ENCODE assay signal across 10 mouse cellular contexts in the genomic region with DNA sequence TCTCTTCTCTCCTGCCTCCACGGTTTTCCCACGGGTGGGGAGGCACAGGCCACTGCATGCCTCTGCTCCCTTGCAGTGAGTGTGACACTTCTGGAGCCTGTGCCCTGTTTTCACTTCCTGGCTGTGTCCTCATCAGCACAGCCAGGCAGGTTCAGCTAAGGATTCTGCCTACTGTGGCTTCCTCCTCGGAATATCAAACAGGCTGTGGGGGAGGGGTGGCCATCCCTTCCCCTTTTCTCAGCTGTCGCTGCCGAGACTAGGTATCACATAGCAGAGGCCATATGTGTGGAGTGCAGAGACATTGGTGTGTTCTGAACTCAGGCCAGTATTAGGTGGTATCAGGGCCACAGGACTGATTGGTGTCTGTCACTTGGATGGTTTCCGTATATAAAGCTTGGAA. TPM values are rescaled to one million over a fixed set of nuclear protein-coding genes. Genes with fewer than 3 reads are reported as not detected.
DNase-seq lines count a peak whose midpoint lies in the region; ATAC-seq and TF ChIP-seq lines count a peak whose summit lies in the region.
"Had no signal": no experiment of that assay in that cellular context is flagged by ENCODE, and none has a peak within 500 bp of the region (broad histone marks: within the 10 kb centered on the region; RNA-seq: fewer than 3 reads in every experiment).

No protein-coding gene starts in this region.

- H3K27me3 ChIP-seq in hindbrain, embryonic 10.5 days (ENCODE audit: insufficient read depth, poor library complexity, severe bottlenecking) = no peaks in the 10 kb centered on the region
- H3K27me3 ChIP-seq in neural tube, embryonic 14.5 days (ENCODE audit: control insufficient read depth, insufficient read depth, low read length) = no peaks in the 10 kb centered on the region

- intact Hi-C loops in left cerebral cortex, adult 2 months (cut with DNase I) = no loop called here

- no peak overlapping the region for H3K4me3 ChIP-seq in left cerebral cortex, adult 2 months
- no peak overlapping the region for H3K4me3 ChIP-seq in hindbrain, embryonic 10.5 days
- H3K4me3 ChIP-seq in neural tube, embryonic 14.5 days (ENCODE audit: low read depth, low read length) = no peak overlapping the region
- H3K4me3 ChIP-seq: heart, adult 2 months had no signal

- no peak overlapping the region for H3K27ac ChIP-seq in left cerebral cortex, adult 2 months
- 0 out of 2 replicates have a peak overlapping the region, but pooled peaks have one; percentile 62 for H3K27ac ChIP-seq in hindbrain, embryonic 10.5 days
- no peak overlapping the region for H3K27ac ChIP-seq in neural tube, embryonic 14.5 days (ENCODE audit: low read depth, low read length)
- H3K27ac ChIP-seq: heart, adult 2 months; macrophage had no signal

- H3K9me3 ChIP-seq in hindbrain, embryonic 10.5 days = no peaks in the 10 kb centered on the region
- H3K9me3 ChIP-seq in neural tube, embryonic 14.5 days (ENCODE audit: control insufficient read depth, low read length) = no peaks in the 10 kb centered on the region

- DNase-seq in left cerebral cortex, adult 2 months (ENCODE audit: extremely low spot score in 1 of 2, low spot score in 2 of 2) = peak; percentile 13 to 17
- DNase-seq in left cerebral cortex, adult 11 months (ENCODE audit: low spot score) = no peak
- peak; percentile 47 for DNase-seq in embryo, embryonic 9.5 days (ENCODE audit: extremely low spot score)
- DNase-seq in hindbrain, embryonic 10.5 days (ENCODE audit: low spot score) = peak; percentile 50
- DNase-seq in lung, postnatal 10 days = peak; percentile 64
- no peak for DNase-seq in MN1 (ENCODE audit: low spot score)

- no peak overlapping the region for H3K4me2 ChIP-seq in neural tube, embryonic 14.5 days (ENCODE audit: low read depth, low read length)

- peaks cover 23% of the 10 kb centered on the region for H3K4me1 ChIP-seq in hindbrain, embryonic 10.5 days (replicated peaks)
- H3K4me1 ChIP-seq in neural tube, embryonic 14.5 days (ENCODE audit: control insufficient read depth, insufficient read depth, low read length) = 0 out of 2 replicates have a peak, but pooled peaks cover 8% of the 10 kb centered on the region

- no peak for TF ChIP-seq CTCF in left cerebral cortex, adult 2 months (IDR thresholded peaks at IDR 0.05)

- WGBS in hindbrain, embryonic 10.5 days = 21% methylated on average over 6 of the region's 6 CpGs
- WGBS in neural tube, embryonic 14.5 days = 16% methylated on average over 6 of the region's 6 CpGs

- ATAC-seq in neural tube, embryonic 14.5 days (ENCODE audit: low read depth) = peak; percentile 69
- ATAC-seq in activated CD4-positive, CD25-positive, alpha-beta regulatory T cell, adult 4 months = no peak

- no peak overlapping the region for H3K9ac ChIP-seq in neural tube, embryonic 14.5 days (replicated peaks; ENCODE audit: low read depth, low read length)

- no peaks in the 10 kb centered on the region for H3K36me3 ChIP-seq in hindbrain, embryonic 10.5 days
- H3K36me3 ChIP-seq in neural tube, embryonic 14.5 days (ENCODE audit: control insufficient read depth, insufficient read depth, low read length) = no peaks in the 10 kb centered on the region

RNA-seq across cellular contexts. Expression of a gene that starts 50.3 kb away (rescaled TPM):
- 1 to 10 TPM; 1.9 to 2.2 TPM for total RNA-seq in left cerebral cortex, adult 2 months (2021)
- polyA plus RNA-seq in hindbrain, embryonic 10.5 days (2016; fragmentation: Nextera tagmentation; extraction: Ambion mirVana) = 552 and 686 TPM in 2 replicates
- polyA plus RNA-seq in neural tube, embryonic 14.5 days (2014; fragmentation: Nextera tagmentation; extraction: Ambion mirVana) = 26.1 and 31.2 TPM in 2 replicates
- 100 to 1,000 TPM; 134 to 174 TPM for polyA plus RNA-seq in activated CD4-positive, CD25-positive, alpha-beta regulatory T cell, adult 4 months (2017; shearing (Covaris generic))

Comparison
In these comparisons a context has a peak if more than half of its experiments do, and no peak if none do; other contexts are left out.
1. DNase-seq: peak in left cerebral cortex, adult 2 months (2 of 2), embryo, embryonic 9.5 days (single experiment), hindbrain, embryonic 10.5 days (single experiment) and lung, postnatal 10 days (single experiment); none in left cerebral cortex, adult 11 months (single experiment) and MN1 (single experiment).